Mouse (Mus musculus) E14TG2a.4 (cell line): ENCODE results near the gene Colq.

Experiments used
- CTCF ChIP-seq: conservative IDR thresholded peaks from 2 replicates; pipeline ENCODE4 v1.5.1; 2014; ENCODE audit warnings: low read length
- NANOG ChIP-seq: IDR thresholded peaks from 2 replicates; pipeline ENCODE4 v1.6.1; 2014; ENCODE audit warnings: borderline replicate concordance, low read length, mixed read lengths
- POU5F1 ChIP-seq: IDR thresholded peaks from 2 replicates; pipeline ENCODE4 v1.6.1; 2014; ENCODE audit warnings: low read length, borderline replicate concordance

DNA sequence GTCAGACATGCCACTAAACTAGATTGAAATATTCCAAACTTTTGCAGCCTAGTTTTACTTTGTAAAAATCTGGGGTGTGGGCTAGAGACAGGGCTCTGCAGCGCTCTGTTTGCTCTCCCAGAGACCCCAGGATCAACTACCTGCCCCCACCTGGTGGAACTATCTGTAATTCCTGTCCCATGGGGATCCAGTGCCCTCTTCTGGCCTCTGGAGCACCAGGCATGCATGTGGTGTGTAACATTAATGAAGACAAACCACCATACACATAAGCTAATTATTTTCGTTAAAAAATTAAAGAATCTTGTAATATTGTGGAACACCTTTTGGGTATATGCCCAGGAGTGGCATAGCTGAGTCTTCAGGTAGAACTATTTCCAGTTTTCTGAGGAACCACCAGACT lies 117.8 kb downstream of the Colq start:
- TF ChIP-seq CTCF (peak; percentile 28), NANOG (no peak), POU5F1 (no peak)
